Mouse (Mus musculus) naive thymus-derived CD4-positive, alpha-beta T cell, adult 2 months (primary cell): ENCODE data around the gene Tollip.
A peak's percentile ranks its signal among the peaks of the same experiment; 100 is the strongest.
"Not testable (repeated sequence)": the region's sequence is repeated elsewhere in the genome, so short reads cannot be mapped to it uniquely, and the experiment has no call there.

Experiments used
- DNase-seq: peaks from one replicate; pipeline ENCODE4 v3.0.0-alpha.2; 2011; ENCODE audit warnings: low read depth

The Tollip gene

GRCm38 (mm10) chr7:141928642-141929041 lies 10.3 kb upstream of the Tollip start:
- DNase-seq = no peak

GRCm38 (mm10) chr7:141924917-141925316 lies 6.6 kb upstream of the Tollip start:
- peak; percentile 78 for DNase-seq

GRCm38 (mm10) chr7:141924121-141924520 lies 5.8 kb upstream of the Tollip start:
- not testable (repeated sequence) for DNase-seq

- no peak for DNase-seq
These were observed 7.0 kb downstream of the Tollip start for GRCm38 (mm10) chr7:141911305-141911704.

GRCm38 (mm10) chr7:141908591-141908990 lies 9.7 kb downstream of the Tollip start:
- DNase-seq = no peak

GRCm38 (mm10) chr7:141902791-141903190 lies 15.5 kb downstream of the Tollip start:
- DNase-seq = no peak

GRCm38 (mm10) chr7:141902269-141902729 lies 16.0 kb downstream of the Tollip start:
- DNase-seq = peak; percentile 100

- no peak for DNase-seq
These were observed 16.5 kb downstream of the Tollip start for GRCm38 (mm10) chr7:141901825-141902224.

- no peak for DNase-seq
These were observed 26.2 kb downstream of the Tollip start for GRCm38 (mm10) chr7:141892151-141892550.

GRCm38 (mm10) chr7:141878813-141879212 lies 39.5 kb downstream of the Tollip start:
- DNase-seq = no peak

GRCm38 (mm10) chr7:141874891-141875290 lies 43.4 kb downstream of the Tollip start:
- DNase-seq = no peak

GRCm38 (mm10) chr7:141870553-141870952 lies 47.8 kb downstream of the Tollip start:
- no peak for DNase-seq

- no peak for DNase-seq
These were observed 48.7 kb downstream of the Tollip start for GRCm38 (mm10) chr7:141869644-141870043.

- no peak for DNase-seq
These were observed 57.3 kb downstream of the Tollip start for GRCm38 (mm10) chr7:141861046-141861445.

- DNase-seq = no peak
These were observed 78.0 kb downstream of the Tollip start for GRCm38 (mm10) chr7:141840354-141840753.

GRCm38 (mm10) chr7:141838779-141839178 lies 79.5 kb downstream of the Tollip start, which contains the start of gene Muc5b:
Gene Muc5b (plus strand): TSS chr7:141839070.
- no peak for DNase-seq

GRCm38 (mm10) chr7:141836423-141836822 lies 81.9 kb downstream of the Tollip start:
- no peak for DNase-seq

- no peak for DNase-seq
These were observed 82.4 kb downstream of the Tollip start for GRCm38 (mm10) chr7:141835941-141836340.
